Mouse (Mus musculus) embryonic facial prominence, embryonic 12.5 days (tissue): ENCODE results near the gene Syt7. TPM values are rescaled to one million over a fixed set of nuclear protein-coding genes. Genes with fewer than 3 reads are reported as not detected.

Experiments used
- ATAC-seq: fragments of 200-750 bp; cut with Nextera tagmentation; 2 replicates; pipeline ENCODE4 v1.8.0; 2017; ENCODE audit not compliant: insufficient number of reproducible peaks, insufficient read depth, low FRiP score, low TSS enrichment
- H3K27ac ChIP-seq: fragments of 300-500 bp; sonication (generic); 2 replicates; pipeline ENCODE4 v1.5.1; 2016; ENCODE audit warnings: mild to moderate bottlenecking
- H3K27me3 ChIP-seq: fragments of 300-500 bp; sonication (generic); 2 replicates; pipeline ENCODE4 v1.6.1; 2016; ENCODE audit warnings: mild to moderate bottlenecking, moderate library complexity
- H3K36me3 ChIP-seq: fragments of 300-500 bp; sonication (generic); 2 replicates; pipeline ENCODE4 v1.6.1; 2016; ENCODE audit warnings: mild to moderate bottlenecking
- H3K4me1 ChIP-seq: fragments of 300-500 bp; sonication (generic); 2 replicates; pipeline ENCODE4 v1.6.1; 2016
- H3K4me2 ChIP-seq: fragments of 300-500 bp; sonication (generic); replicated peaks from 2 replicates; pipeline ENCODE4 v1.6.1; 2016; ENCODE audit warnings: mild to moderate bottlenecking, moderate library complexity
- H3K4me3 ChIP-seq: fragments of 300-500 bp; sonication (generic); 2 replicates; pipeline ENCODE4 v1.5.1; 2016; ENCODE audit warnings: mild to moderate bottlenecking
- H3K9ac ChIP-seq: fragments of 300-500 bp; sonication (generic); 2 replicates; pipeline ENCODE4 v1.6.1; 2016; ENCODE audit warnings: mild to moderate bottlenecking, moderate library complexity
- H3K9me3 ChIP-seq: fragments of 300-500 bp; sonication (generic); 2 replicates; pipeline ENCODE4 v1.6.1; 2016; ENCODE audit warnings: mild to moderate bottlenecking, moderate library complexity
- WGBS: fragments of 180-500 bp; shearing (Covaris S2); methylation state at CpG from one replicate; pipeline ENCODE4 v1.1.7; 2016; 5-methylcytosine and 5-hydroxymethylcytosine counted together
- polyA plus RNA-seq: library from polyadenylated mRNA; unstranded; fragments of >200 nt; fragmentation: Nextera tagmentation; extraction: Ambion mirVana; gene quantifications from 2 replicates; pipeline ENCODE4 v1.2.1, GENCODE M21; 2016

Gene Syt7
- polyA plus RNA-seq, 1 experiment from 2014 or later: 2.1 TPM

- H3K4me1 ChIP-seq: no peaks in the 10 kb centered on the region
- H3K36me3 ChIP-seq: no peaks in the 10 kb centered on the region
- H3K27me3 ChIP-seq: no peaks in the 10 kb centered on the region
- no peak overlapping the region for H3K27ac ChIP-seq
- no peaks in the 10 kb centered on the region for H3K9me3 ChIP-seq
- H3K4me3 ChIP-seq: no peak overlapping the region
- H3K9ac ChIP-seq: no peak overlapping the region
- ATAC-seq: no peak
- no peak overlapping the region for H3K4me2 ChIP-seq
- WGBS: 73% methylated on average over 10 of the region's 10 CpGs
Observed at GRCm38 (mm10) chr19:10404424-10404823, 15.5 kb downstream of the Syt7 start.

- WGBS: 57% methylated on average over 2 of the region's 2 CpGs
- no peak overlapping the region for H3K4me2 ChIP-seq
- H3K27me3 ChIP-seq: no peaks in the 10 kb centered on the region
- no peak overlapping the region for H3K9ac ChIP-seq
- no peaks in the 10 kb centered on the region for H3K4me1 ChIP-seq
- no peak overlapping the region for H3K4me3 ChIP-seq
- H3K9me3 ChIP-seq: no peaks in the 10 kb centered on the region
- H3K36me3 ChIP-seq: no peaks in the 10 kb centered on the region
- no peak overlapping the region for H3K27ac ChIP-seq
- ATAC-seq: no peak
Observed at GRCm38 (mm10) chr19:10404911-10405310, 16.0 kb downstream of the Syt7 start.

DNA sequence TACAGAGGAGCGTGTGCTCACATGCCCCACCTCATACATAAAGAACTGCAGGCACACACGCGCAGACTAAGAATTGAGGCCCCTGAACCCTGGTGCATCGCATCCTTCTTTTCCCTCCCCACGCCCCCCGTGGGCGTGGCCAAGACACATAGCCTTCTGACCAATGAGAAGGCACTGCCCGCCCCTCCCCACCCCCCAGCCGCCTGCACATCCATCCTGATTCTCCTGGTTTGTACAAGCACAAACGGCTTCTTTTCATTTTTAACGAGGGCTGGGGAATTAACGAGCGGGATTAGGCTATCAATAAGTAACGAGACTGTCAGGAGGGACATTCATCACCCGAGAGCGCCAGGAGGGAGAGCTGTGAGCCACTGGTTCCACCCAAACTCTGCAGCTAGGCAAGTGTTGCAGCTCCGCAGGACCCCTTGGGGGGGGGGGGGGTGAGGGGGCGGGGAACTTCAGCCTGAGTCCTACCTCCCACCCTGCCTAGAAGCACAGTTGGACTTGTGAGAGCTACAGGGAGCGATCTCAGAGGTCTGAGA is 24.9 kb downstream of the Syt7 start:
- Histone ChIP-seq H3K4me3 (peak overlapping the region; percentile 34), H3K4me2 (peak overlapping the region; percentile 55), H3K9ac (peak overlapping the region; percentile 21), H3K27ac (no peak overlapping the region), H3K27me3 (no peaks in the 10 kb centered on the region), H3K9me3 (no peaks in the 10 kb centered on the region), H3K36me3 (no peaks in the 10 kb centered on the region), H3K4me1 (peaks cover 14% of the 10 kb centered on the region)
- ATAC-seq: peak; percentile 69
- under 1% methylated on average over 19 of the region's 19 CpGs for WGBS

- Histone ChIP-seq H3K36me3 (no peaks in the 10 kb centered on the region), H3K4me2 (no peak overlapping the region), H3K4me1 (peaks cover 14% of the 10 kb centered on the region), H3K27me3 (no peaks in the 10 kb centered on the region), H3K27ac (no peak overlapping the region), H3K9ac (no peak overlapping the region), H3K4me3 (no peak overlapping the region), H3K9me3 (no peaks in the 10 kb centered on the region)
- no peak for ATAC-seq
- 68% methylated on average over 5 of the region's 5 CpGs for WGBS
Observed at GRCm38 (mm10) chr19:10415508-10415907, 26.6 kb downstream of the Syt7 start.

DNA sequence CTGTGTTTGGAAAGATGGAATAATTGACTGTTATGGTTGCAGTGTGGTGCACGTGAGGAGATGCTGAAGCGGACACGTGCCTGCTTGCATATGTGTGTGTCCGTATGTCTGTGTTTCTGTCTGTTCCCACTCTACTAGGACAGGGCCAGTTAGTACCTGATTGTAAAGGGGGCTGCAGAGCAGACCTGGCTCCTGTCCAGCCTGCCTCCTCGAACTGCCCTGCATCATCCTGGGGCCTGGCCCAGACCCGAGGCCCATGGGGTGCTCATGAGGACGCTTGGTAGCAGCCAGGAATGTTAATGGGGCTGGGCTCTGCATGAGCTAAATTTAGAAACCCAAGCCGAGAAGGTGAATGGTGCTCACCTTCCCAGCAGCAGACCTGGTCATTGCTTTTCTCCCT is 28.0 kb downstream of the Syt7 start:
- H3K27ac ChIP-seq: no peak overlapping the region
- H3K4me1 ChIP-seq: peaks cover 18% of the 10 kb centered on the region
- ATAC-seq: no peak
- H3K9me3 ChIP-seq: no peaks in the 10 kb centered on the region
- H3K36me3 ChIP-seq: no peaks in the 10 kb centered on the region
- WGBS: 54% methylated on average over 8 of the region's 8 CpGs
- no peak overlapping the region for H3K4me2 ChIP-seq
- H3K27me3 ChIP-seq: peaks cover 9% of the 10 kb centered on the region
- no peak overlapping the region for H3K9ac ChIP-seq
- H3K4me3 ChIP-seq: no peak overlapping the region

DNA sequence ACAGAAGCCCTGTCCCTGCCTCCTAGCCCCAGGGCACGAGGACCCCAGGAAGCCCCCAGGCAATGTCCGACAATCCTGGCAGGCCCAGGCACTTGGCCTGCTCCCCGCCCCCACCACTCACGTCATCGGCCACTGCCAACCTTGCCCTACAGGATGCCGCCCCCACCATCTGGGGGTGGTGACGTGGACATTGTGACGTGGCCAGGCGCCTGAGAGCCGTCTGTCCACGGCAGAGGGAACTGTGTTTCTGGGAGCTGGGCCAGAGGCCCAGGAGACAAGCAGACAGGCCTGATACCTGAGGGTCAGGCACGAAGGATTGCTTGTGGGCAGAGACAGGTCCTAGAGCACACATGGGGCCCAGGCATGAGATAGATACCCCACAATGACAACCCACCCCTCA is 28.5 kb downstream of the Syt7 start:
- H3K4me1 ChIP-seq: peaks cover 23% of the 10 kb centered on the region
- 68% methylated on average over 12 of the region's 12 CpGs for whole genome bisulfite sequencing
- no peak overlapping the region for H3K4me3 ChIP-seq
- no peaks in the 10 kb centered on the region for H3K36me3 ChIP-seq
- no peak overlapping the region for H3K9ac ChIP-seq
- H3K27ac ChIP-seq: no peak overlapping the region
- no peak for ATAC-seq
- H3K4me2 ChIP-seq: no peak overlapping the region
- H3K27me3 ChIP-seq: peaks cover 14% of the 10 kb centered on the region
- no peaks in the 10 kb centered on the region for H3K9me3 ChIP-seq

DNA sequence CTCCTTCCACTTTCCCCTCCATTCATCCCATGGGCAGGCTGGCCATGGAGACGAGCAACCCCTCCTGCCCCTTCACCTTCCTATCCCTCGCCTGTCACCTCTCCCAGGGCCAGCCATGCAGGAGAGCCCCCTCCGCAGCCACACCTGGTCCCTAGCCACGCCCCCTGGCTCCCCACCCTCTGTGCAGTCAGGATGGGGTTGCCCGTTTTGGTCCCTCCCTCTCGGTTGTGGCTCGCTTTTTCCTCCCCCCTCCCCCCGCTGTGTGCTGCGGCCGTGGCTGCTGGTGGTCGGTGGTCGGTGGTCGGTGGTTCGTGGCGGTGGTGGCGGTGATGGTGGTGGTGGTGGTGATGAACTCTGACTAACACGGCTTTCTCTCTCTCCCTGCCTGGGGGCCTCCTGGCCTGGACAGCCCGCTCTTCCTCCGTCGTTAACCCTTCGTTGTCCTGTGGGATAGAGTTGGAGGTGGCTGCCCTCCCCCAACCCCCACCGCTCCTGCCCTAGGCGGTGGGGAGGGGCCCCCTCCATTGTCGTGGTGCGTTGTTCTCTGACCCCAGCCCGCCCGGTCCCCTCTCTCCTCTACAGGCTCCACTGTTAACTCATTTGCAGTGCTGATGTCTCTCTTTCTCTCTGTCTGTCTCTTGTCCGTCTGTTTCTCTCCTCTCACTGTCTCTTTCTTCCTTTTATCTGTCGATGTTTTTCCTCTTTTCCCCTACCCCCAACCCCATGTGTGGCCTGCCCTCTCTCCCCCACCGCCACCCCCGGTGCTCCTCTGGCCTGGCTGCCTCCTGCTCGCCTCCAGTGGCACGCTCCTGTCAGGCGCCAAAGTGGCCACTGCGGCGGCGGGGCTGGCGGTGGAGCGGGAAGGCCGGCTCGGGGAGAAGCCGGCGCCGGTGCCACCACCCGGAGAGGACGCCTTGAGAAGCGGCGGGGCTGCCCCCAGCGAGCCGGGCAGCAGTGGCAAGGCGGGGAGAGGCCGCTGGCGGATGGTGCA is 33.4 kb downstream of the Syt7 start:
- H3K4me3 ChIP-seq: peak overlapping the region; percentile 39
- H3K27me3 ChIP-seq: peaks cover 36% of the 10 kb centered on the region
- H3K36me3 ChIP-seq: no peaks in the 10 kb centered on the region
- H3K27ac ChIP-seq: no peak overlapping the region
- no peaks in the 10 kb centered on the region for H3K9me3 ChIP-seq
- 1% methylated on average over 50 of the region's 53 CpGs for WGBS
- H3K4me2 ChIP-seq: peak overlapping the region; percentile 73
- no peak for ATAC-seq
- H3K4me1 ChIP-seq: peaks cover 15% of the 10 kb centered on the region
- peak overlapping the region; percentile 45 for H3K9ac ChIP-seq

- ATAC-seq: no peak
- Histone ChIP-seq H3K9me3 (no peaks in the 10 kb centered on the region), H3K4me1 (peaks cover 16% of the 10 kb centered on the region), H3K4me2 (no peak overlapping the region), H3K27ac (no peak overlapping the region), H3K27me3 (peaks cover 36% of the 10 kb centered on the region), H3K9ac (no peak overlapping the region), H3K36me3 (no peaks in the 10 kb centered on the region), H3K4me3 (no peak overlapping the region)
- WGBS: 58% methylated on average over 1 of the region's 1 CpGs
Observed at GRCm38 (mm10) chr19:10424751-10425150, 35.9 kb downstream of the Syt7 start.

DNA sequence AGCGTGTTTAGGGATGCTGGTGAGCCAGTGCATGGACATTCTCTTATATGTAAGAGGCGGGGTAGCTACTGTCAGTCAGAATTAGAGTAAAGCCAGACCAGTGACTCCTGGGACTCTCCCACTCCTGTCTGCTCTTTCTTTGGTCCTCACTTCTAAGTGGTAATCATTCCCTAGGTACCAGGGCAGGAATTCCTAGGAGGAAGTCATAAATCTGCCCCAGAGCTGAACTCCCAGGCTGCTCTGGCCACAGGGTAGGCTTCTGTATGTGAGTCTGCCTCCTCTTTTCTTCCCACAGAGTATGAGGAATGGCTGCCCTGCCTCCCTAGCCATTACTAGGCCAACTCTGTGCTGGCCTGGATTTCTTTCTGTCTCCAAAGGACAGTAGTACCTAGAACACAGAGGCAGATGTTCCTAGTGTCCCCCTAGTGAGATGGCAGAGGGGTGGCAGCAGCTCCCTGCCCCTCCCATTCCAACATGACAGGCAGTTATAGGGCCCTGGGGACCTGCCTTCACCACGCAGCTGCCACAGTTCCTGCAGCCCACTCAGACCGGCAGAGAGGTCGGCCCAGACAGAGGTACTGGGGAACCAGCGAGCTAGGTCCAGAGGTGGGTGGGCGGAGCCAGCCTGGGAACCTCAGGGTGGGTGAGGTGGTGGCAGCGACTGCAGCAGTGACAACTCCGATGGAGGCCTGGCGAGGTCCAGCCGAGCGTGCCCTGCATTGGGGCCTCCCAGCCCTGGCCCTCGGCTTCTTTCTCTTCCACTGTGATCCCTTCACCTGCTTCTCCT is 36.8 kb downstream of the Syt7 start:
- peaks cover 25% of the 10 kb centered on the region for H3K4me1 ChIP-seq

DNA sequence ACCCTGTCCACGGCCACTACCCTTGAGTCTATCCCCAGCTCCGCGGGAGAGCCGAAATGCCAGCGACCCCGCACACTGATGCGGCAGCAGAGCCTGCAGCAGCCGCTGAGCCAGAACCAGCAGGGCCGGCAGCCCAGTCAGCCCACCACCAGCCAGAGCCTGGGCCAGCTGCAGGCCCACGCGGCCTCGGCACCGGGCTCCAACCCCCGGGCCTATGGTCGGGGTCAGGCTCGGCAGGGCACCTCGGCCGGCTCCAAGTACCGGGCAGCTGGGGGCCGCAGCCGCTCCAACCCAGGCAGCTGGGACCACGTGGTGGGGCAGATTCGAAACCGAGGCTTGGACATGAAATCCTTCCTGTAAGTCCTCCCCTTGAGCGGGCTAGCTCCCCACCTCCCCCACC is 37.4 kb downstream of the Syt7 start:
- no peak overlapping the region for H3K27ac ChIP-seq
- H3K9ac ChIP-seq: no peak overlapping the region
- WGBS: 24% methylated on average over 25 of the region's 25 CpGs
- no peaks in the 10 kb centered on the region for H3K9me3 ChIP-seq
- peaks cover 33% of the 10 kb centered on the region for H3K27me3 ChIP-seq
- no peak for ATAC-seq
- no peak overlapping the region for H3K4me2 ChIP-seq
- H3K4me3 ChIP-seq: no peak overlapping the region
- no peaks in the 10 kb centered on the region for H3K36me3 ChIP-seq
- H3K4me1 ChIP-seq: peaks cover 25% of the 10 kb centered on the region

More for the DNA sequence above, 36.8 kb downstream of the Syt7 start:
- no peak for ATAC-seq
- H3K36me3 ChIP-seq: no peaks in the 10 kb centered on the region
- peaks cover 36% of the 10 kb centered on the region for H3K27me3 ChIP-seq
- no peak overlapping the region for H3K4me2 ChIP-seq
- no peaks in the 10 kb centered on the region for H3K9me3 ChIP-seq
- H3K9ac ChIP-seq: no peak overlapping the region
- no peak overlapping the region for H3K4me3 ChIP-seq
- no peak overlapping the region for H3K27ac ChIP-seq
- 51% methylated on average over 13 of the region's 13 CpGs for whole genome bisulfite sequencing

DNA sequence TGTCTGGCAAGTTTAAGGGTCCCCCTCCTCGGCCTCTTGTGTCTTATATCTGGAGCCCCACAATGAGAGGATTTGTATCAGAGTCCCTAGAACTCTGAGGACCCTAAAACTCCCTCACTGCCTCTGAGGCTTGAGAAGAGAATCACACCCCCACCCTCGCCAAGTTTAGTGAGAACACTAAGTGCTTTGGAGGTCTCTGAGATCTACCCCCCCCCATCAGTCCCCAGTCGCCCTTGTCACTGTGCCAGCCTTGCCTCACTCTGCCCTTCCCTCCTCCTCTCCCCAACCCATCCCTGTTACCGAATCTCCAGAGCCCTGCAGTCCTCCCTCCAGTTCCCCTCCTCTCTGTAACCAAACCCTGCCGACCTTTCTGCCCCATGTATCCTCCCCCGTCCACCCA is 37.9 kb downstream of the Syt7 start:
- no peak for ATAC-seq
- WGBS: 34% methylated on average over 6 of the region's 6 CpGs
- Histone ChIP-seq H3K27ac (no peak overlapping the region), H3K9me3 (no peaks in the 10 kb centered on the region), H3K27me3 (peaks cover 29% of the 10 kb centered on the region), H3K4me1 (peaks cover 22% of the 10 kb centered on the region), H3K36me3 (no peaks in the 10 kb centered on the region), H3K4me3 (no peak overlapping the region), H3K9ac (no peak overlapping the region), H3K4me2 (no peak overlapping the region)
